Mouse (Mus musculus) embryo, embryonic 9.5 days (tissue): ENCODE results near the gene Slc35b1.

Source experiments
- DNase-seq: peaks from one replicate; pipeline ENCODE4 v3.0.0-alpha.2; 2017; ENCODE audit errors: extremely low spot score

Slc35b1 gene

DNA sequence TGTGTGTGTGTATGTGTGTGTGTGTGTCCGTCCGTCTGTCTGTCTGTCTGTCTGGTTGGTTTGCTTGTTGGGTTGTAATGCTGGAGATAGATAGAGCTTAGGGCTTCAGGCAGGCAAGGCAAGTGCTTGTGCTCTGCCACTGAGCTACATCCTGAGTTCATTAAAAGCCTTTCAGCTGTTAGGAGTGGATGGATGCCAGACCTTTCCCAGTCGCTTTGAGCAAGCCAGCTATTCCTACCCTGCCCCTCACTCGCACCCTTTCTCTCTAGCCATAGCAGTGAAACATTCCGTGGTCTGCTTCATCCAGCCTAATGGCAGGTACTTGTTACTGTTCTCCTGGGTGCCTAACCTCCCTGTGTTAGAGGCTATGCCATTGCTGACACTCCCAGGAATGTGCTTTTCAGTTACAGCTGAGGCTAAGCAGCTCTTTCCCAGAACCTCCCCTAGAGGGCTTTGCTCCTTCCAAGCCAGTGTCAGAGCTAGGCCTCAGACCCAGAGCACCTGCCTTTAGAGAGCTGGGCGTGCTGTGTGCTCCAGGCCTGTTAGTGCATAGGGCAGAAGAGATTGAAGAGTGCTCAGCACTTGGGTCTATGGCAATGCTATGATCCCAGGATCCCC, 18.1 kb upstream of the Slc35b1 start:
- no peak for DNase-seq

DNA sequence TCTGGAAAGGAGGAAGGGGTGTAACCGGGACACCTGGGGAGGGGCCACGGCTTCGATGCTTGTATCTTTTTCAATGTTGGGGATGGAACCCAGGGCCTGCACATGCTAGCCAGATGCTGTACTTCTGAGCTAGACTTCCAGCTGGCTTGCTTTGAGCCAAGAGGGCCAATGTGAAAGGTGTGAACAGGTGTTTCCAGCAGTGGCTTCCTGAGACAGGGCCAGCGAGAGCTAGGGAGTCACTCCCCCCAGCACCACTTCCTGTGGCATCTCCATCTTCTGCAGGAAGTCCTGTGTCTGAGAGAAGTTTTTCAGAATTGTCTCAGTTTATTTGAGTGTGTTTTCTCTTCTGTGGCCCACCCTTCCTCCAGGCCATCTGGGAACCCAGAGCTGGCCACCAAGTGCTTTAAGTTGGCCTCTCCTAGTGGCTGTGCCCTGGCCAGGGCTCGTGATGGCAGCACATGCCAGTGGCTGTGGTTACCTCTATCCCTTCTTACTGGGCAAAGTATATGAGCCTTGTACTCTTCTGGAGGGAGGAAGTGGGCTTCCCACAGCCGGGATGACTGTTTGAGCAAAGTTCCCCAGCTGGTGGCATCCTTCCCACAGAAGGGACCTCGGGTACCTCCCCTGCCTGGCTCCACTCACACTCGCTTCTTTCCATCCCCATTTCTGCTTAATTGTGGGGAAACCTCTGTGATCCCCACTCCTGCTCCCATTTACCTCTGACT, 17.3 kb upstream of the Slc35b1 start:
- no peak for DNase-seq

DNA sequence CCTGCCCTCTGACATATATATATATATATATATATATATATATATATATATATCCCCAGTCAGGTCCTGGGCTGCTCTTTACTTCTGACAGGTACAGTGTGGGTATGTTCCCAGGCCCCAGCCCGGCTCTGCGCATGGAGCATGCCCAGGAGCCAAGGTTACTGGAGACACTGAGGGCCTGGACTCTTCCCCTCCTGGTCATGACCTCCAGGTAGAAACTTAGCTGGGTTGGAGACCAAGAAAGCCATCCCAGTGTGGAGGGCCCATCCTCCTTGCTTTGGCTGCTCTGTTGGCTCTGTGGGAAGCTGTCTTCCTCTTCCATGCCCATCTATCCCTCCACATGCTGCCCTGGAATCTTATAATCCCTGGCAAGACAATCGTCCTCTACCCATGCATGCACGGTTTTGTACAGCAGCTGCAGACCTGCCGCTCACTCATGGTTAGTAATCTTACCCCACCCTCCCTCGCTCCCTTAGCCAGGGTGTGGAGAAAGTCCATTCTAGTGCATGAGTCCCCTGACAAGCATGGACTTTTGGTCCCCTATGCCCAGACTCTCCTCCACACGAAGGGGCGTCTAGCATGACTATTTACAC, 16.2 kb upstream of the Slc35b1 start:
- no peak for DNase-seq

DNA sequence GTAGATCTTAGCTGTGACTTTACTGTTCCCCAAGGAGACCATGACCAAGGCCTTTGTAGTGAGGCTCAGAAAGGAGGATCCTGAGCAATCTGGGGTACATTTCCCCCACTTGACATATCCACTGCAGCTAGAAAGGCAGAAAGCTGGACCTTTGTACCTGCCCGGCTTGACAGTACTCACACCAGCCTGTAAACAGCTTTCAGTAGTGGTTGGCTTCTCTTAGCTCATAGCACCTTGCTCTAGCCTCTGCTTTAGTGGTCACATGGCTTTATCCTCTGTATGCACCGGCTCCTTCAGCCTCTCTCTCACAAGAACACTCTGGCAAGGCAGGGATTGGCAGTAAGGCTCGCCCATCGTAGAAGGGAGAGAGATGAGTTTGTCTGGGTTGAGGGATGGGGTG, 15.6 kb upstream of the Slc35b1 start:
- DNase-seq, result no peak

DNA sequence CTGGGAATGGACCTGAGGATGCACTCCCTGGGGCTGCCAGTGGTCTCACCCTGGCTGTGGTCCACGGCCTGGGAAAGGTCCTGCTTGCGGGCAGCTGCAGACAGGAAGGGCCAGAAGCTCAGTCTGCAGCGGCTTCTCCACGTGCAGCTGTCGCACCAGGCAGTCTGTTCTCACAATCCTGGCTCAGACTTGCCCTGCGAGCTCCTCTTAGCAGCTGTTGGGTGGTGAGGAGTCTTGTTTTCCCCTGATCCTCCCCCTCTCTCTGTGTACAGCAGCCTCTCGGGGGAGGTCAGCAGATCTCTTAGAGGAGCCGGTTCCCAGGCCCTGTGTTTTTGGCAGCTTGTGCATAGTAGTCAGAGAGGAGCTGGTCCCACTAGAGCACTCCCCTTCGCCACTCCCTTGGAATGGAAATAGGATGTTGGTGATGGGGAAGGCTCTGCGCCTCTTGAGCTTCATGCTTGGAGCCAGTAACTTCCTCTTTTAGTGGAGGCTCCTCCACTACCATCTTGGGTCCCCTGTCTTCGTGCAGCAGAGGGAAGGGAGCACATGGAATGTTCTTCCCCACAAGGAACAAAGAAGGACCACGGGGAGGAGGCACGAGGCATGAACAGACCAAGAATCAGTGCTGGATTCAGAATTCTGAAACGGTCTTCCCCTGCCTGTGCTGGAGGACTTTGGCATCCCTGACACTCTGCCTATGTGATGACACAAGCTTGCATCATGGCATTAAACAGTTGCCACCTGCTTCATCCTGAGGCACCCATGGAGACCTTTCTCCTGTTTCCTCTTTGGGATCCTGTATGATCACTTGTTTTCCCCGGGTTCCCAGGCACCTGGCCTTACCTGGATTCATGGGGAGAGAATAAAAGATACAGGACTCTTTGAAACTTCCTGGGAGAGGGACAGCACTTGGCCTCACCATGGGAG, 14.3 kb upstream of the Slc35b1 start:
- no peak for DNase-seq

DNA sequence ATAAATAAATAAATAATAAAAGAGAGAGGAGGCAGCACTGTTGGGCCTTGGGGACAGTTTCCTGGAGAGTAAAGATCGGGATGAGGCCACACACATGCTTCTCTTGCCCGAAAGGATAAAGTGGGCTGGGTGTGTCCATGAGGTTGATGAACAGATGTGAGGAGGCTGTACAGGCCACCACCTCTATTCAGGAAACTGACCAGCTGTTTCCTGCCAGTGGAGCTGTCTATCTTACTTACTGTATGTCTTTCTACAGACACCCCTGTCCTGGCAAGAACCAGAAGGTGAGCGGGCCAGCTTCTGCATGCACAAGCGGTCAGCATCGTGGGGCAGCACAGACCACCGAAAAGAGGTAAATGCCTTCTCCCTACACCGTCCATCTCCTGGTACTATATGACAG, 13.3 kb upstream of the Slc35b1 start:
- no peak for DNase-seq

DNA sequence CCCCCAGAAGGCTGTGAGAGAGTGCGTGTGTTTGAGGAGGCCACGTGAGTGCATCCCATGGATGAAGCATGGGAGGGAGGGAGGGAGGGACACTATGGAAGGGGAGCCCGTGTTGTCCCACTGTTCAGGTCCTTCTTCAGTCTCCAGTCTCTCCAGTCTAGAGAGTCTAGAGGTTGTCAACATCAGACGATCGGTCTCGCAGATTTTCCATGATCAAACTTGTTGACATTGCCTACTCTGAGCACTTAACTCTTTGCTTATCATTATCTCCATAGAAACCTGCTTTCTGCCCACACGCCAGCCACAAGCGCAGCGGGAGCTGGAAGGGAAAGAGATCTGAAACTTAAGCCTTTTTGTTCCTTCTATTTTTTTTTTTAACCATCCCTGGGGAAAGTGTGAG, 5.6 kb upstream of the Slc35b1 start:
- no peak for DNase-seq

DNA sequence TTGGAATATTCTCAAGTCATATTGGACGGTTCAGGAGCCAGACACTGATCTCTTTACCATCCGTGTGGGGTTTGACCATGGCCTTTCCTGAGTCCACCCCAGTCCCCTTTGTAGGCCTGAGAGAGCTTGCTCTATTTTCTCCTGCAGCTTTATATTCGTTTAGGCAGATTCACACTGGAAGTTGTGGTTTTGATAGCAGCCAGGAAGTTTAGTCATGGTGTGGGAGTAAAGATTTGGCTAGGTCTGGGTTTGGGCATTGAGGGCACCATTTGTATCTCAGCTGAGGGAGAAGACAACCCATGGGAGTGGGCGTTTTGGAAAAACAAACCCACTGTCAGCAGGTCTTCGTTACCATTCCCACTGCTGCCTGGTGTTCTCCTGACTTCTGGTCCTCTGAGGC, 4.9 kb upstream of the Slc35b1 start:
- DNase-seq, result no peak

DNA sequence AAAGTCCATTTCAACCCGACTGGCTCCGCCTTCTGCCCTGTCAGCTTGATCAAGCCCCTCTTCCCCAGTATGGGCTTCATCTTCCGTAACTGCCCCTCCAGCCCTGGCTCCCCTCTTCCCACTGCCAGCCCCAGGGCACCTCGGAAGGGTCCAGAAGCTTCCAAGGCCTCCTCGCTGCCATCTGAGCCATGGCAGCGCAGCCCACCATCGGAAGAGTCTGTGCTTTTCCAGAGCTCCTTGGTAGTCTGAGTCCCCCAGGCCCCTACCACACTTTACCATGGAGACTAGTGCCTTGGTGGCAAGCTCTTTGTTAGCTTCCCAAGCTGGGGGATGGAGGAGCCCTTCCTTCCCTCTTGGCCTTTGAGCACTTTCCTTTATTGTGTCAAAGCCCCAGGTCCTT, 3.8 kb upstream of the Slc35b1 start:
- no peak for DNase-seq

DNA sequence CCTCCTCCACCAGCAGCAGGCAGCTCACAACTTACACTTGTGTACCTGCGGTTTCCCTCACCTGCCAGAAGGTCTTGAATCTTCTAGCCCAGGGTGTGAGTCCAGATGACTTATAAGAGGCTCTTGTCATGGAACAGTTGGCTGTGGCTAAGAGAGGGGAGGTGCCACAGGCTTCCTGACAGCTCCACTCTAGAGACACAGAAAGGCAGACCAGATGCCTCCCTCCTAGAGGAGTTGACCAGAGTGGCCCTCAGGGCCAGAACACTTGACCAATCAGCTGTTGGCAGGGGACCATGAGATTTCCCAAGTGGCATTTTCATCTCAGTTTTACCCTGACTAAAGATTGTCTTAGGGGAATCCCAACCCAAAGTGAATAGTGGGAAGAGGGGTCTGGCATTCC, 3.3 kb upstream of the Slc35b1 start:
- no peak for DNase-seq

DNA sequence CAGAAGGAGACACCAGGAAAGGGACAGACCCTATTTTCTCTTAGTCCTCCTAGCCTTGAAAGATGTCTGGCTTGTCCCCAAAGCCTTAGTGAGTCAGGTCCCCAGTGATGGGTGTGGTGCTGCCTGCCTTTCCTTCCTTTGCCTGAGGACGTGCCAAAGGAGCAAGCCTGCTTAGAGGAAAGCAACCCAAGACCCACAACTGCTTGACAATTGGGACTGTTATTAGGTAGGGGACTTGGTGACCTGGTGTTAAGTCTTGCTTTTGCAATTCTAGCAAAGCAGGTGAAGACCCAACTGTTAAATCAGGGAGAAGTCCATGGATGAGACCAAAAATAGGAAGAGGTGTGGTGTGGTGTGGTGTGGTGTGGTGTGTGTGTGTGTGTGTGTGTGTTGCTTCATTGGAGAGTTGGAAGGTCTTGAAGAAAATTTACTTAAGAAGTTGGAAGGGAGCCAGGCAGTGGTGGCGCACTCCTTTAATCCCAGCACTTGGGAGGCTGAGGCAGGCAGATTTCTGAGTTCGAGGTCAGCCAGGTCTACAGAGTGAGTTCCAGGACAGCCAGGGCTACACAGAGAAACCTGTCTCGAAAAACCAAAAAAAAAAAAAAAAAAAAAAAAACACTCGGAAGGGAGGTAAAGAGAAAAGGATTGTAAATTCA, 1.0 kb upstream of the Slc35b1 start:
- no peak for DNase-seq

DNA sequence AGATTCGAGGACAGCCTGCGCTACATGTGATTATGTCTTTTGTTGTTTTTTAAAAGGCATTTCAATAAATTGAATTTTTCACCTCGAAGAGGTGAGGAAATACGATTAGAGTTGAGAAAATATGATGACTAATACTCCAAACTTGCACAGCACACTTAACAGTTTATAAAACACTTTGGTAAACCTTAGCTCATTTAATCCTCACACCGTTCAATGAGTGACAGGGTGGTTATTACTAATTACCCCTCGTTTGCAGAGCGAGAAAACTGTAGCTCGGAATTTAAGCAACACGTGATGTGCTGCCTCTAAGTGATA, 531 bp upstream of the Slc35b1 start:
- DNase-seq, result no peak

DNA sequence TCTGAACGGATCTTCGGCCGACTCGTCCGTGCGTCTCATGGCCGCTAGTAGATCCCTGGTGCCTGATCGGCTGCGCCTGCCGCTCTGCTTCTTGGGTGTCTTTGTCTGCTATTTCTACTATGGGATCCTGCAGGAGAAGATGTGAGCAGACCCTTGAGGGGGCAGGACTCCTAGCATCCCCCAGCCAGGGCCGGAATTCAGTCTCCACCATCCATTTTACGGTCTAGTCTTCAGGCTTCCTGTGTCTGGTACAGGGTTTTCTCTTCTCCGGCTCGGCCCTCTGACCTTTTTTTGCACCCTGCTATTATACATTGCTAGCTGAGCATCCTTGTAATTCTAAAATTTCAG, 455 bp downstream of the Slc35b1 start:
- DNase-seq, result no peak

DNA sequence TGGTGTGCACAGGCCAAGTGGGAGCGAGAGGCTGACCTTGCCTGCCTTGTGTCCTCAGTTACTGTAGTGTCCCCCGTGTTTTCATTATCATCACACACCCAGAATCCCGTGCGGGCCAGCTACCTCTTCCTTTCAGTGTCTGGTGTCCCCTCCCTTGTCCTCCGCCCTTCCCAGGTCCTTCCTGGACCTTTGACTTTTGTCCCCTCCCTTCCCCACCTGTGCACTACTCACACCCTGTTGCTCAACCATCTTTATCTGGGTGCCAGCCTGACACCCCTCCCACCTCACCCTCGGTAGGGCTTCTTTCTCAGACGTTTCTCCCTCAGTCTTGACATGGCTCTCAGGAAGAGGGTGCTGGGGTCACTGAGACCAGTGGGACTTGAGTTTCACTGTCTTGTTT, 2.9 kb downstream of the Slc35b1 start:
- DNase-seq, result no peak

DNA sequence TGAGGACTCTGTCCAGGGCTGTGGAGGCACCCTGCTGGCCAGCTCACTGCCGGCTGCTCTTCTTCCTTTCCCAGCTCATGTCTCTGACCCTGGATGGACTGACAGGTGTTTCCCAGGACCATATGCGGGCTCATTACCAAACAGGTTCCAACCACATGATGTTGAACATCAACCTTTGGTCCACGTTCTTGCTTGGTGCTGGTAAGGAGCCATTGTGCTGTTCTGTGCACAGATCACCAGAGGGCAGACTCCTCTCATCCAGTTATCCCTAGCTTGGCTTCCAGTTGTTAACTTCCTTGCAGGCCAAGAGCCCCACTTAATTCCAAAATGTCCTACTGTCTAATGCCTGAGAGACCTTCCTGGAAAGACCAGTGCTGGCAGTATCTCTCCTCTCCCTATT, 4.5 kb downstream of the Slc35b1 start:
- no peak for DNase-seq

DNA sequence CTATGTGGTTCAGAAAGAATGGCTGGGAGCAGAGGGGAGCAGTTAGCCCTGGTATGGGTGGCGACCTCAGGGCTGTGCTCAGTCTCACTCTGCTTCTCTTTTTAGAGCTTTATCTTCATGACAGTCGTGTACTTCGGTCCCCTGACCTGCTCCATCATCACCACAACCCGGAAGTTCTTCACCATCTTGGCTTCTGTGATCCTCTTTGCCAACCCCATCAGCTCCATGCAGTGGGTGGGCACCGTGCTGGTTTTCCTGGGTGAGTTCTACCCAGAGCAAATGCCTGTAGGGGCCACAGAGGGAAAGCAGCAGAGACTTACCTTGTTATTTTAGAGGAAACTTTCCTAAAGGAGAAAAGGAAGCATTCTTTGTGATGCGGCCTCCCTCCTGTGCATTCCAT, 5.9 kb downstream of the Slc35b1 start:
- no peak for DNase-seq

DNA sequence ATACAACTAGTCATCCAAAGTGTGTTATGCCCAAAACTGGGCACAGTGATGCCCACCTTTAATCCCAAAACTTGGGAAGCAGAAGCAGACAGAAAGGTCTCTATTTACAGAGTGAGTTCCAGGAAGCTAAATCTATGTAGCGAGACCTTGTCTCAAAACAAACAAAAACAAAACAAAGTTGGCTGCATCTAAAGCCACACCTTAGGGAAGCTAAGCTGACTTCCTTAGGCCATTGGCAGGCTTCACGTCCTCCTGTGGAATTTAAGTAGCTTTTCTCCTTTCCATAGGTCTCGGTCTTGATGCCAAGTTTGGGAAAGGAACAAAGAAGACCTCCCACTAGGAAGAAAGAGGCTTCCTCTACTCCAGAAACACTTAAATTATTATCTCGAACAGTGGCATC, 6.7 kb downstream of the Slc35b1 start:
- no peak for DNase-seq

DNA sequence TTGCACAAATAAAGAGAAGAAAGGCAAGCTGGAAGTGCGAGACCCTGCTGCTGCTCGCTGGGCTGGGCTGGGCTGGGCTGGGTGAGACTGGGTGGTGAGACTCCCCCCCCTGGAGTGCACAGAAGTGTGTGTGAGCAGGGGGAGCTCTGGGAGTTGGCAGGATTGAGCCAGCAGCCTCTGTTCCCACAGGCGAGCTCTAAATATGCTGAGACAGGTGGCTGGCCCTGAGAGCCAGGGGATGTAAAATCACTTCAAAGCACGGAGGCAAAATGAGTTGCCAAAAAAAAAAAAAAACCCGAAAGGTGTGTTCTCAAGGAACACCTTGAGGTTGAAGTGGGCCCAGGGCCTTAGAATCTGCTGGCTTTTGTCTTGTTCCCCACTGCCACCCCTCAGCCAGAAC, 7.3 kb downstream of the Slc35b1 start:
- DNase-seq, result no peak

DNA sequence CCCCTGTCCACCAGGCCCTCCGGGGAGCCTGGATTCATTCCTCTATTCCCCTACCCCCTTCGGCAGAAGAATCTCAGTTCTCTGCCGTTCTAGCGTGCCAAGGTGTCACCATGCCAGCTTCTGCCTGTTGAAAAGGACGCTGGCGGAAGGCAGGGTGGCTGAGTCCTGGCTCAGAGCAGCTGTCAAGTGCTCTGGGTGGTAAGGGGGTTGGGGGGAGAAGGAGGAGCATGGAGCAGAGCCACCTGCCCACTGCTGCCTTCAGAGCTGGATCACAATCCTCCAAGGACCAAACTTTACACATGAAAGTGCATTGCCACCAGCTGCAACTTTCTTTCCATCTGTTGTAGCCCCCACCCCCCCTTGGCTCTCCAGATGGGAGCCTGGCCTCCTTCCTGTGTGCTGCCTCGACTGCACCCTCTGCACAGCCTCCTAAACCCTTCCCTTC, 7.8 kb downstream of the Slc35b1 start:
- no peak for DNase-seq

DNA sequence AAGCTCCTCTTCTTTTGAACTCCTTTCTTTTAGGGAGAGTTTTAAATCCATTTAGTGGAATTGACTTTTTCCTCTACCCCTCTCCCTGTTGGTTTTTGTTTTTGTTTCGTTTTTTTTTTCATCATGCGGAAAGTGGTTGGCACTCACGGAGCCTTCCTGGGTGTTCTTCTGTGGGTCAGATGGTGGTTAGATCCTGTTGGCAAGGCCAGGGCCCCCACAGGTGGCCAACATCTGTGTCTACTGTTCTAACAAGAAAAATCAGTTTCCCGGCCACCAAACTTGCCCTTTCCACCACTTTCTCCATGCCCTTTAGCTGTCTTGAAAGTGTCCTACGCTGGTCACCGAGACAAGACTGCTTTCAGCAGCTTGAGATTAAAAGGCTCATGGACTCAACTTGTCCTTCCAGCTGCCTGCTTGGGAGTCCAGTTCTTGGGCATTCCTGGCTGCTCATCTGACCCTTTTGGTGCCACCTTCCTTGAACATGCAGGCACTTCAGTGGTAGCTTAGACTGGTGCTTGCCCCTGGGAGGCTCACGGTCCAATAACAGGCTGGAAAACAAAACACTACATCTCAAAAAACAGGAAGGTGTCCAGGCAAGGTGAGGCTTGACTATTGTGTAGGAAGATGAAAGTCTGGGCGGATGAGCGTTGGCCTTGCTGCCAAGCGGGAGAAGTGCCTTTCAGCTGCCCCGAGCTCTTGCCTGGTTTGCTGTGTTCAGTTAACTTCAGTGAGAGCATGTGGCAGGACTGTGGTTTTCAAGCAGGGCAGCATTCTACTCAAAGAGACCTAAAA, 8.4 kb downstream of the Slc35b1 start:
- DNase-seq, result no peak

DNA sequence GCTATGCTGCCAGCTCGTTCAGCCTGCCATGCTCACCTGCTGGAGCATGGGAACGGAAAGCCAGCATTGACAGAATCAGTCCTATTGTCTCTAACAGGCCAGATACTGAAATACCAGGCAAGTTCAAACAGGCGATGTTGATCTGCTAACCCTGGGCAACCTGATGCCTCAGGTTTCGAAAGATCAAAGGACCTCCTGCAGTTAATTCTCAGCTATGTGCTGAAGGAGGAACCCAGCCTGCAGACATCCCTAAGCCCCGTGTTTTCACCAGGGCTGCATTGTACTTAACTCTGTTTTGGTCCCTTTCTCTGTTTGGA, 9.0 kb downstream of the Slc35b1 start:
- no peak for DNase-seq

DNA sequence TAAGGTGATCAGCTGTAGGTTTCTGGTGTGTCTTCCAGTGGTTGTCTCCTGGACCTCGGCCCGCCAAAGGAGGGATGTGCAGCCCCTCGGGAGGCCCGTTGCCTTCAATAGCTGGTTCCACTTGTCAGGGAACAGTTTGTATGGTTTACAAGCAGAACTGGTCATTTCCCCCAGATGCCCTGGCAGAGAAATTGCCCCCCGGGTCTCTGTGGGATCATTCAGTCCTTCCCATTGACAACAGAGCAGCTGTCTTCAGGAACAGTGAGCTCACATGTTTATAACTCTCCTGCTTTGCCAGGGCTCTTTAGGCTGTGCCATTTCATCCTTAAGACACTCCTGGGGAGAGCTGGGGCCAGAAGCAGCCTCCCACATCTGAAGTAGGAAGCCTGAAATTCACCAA, 9.6 kb downstream of the Slc35b1 start:
- no peak for DNase-seq
